Mouse (Mus musculus) right cerebral cortex, postnatal 4 days (tissue): Measurements from ENCODE around the gene Nck1.

Source experiments
- DNase-seq: peaks from one replicate; pipeline ENCODE4 v3.0.0-alpha.2; 2022

The Nck1 gene

GRCm38 (mm10) chr9:100545715-100546593 lies at the start of gene Nck1:
Nck1 (minus strand) TSS chr9:100546134.
- peak; percentile 98 for DNase-seq

GRCm38 (mm10) chr9:100590462-100590861 lies 44.5 kb upstream of the Nck1 start:
- DNase-seq: no peak

- no peak for DNase-seq
These were observed 38.1 kb upstream of the Nck1 start for GRCm38 (mm10) chr9:100584031-100584430.

- DNase-seq: no peak
These were observed 37.1 kb upstream of the Nck1 start for GRCm38 (mm10) chr9:100582883-100583575.

GRCm38 (mm10) chr9:100581543-100582492 lies 35.9 kb upstream of the Nck1 start:
- no peak for DNase-seq

- no peak for DNase-seq
These were observed 34.3 kb upstream of the Nck1 start for GRCm38 (mm10) chr9:100580196-100580740.

GRCm38 (mm10) chr9:100573942-100574341 lies 28.0 kb upstream of the Nck1 start:
- no peak for DNase-seq

GRCm38 (mm10) chr9:100573300-100573699 lies 27.4 kb upstream of the Nck1 start:
- DNase-seq: no peak

- no peak for DNase-seq
These were observed 25.6 kb upstream of the Nck1 start for GRCm38 (mm10) chr9:100571511-100571910.

GRCm38 (mm10) chr9:100570626-100571233 lies 24.8 kb upstream of the Nck1 start, which contains the start of gene Slc35g2:
Slc35g2 (minus strand) TSS chr9:100571090.
- DNase-seq: peak; percentile 75

- peak; percentile 13 for DNase-seq
These were observed 24.1 kb upstream of the Nck1 start for GRCm38 (mm10) chr9:100569798-100570625.

GRCm38 (mm10) chr9:100560251-100560890 lies 14.4 kb upstream of the Nck1 start:
- DNase-seq: no peak

GRCm38 (mm10) chr9:100558991-100559390 lies 13.1 kb upstream of the Nck1 start:
- no peak for DNase-seq

GRCm38 (mm10) chr9:100558023-100558573 lies 12.2 kb upstream of the Nck1 start:
- no peak for DNase-seq

GRCm38 (mm10) chr9:100555686-100556085 lies 9.8 kb upstream of the Nck1 start:
- no peak for DNase-seq

GRCm38 (mm10) chr9:100548313-100548712 lies 2.4 kb upstream of the Nck1 start:
- peak; percentile 25 for DNase-seq

GRCm38 (mm10) chr9:100546594-100546910 lies 618 bp upstream of the Nck1 start:
- DNase-seq: no peak

GRCm38 (mm10) chr9:100544948-100545714 lies 803 bp downstream of the Nck1 start:
- DNase-seq: peak; percentile 50

- DNase-seq: no peak
These were observed 10.2 kb downstream of the Nck1 start for GRCm38 (mm10) chr9:100535618-100536262.
